Mouse (Mus musculus) NIH3T3 (cell line): ENCODE measurements around the gene Ccdc97.

ENCODE experiments used
- DNase-seq: peaks from one replicate; pipeline ENCODE4 v3.0.0-alpha.2; 2012; ENCODE audit warnings: low read depth

Ccdc97 gene

GRCm38 (mm10) chr7:25719761-25720610 is 1.1 kb upstream of the Ccdc97 start:
- peak; percentile 89 for DNase-seq

- DNase-seq, result no peak
Measured at GRCm38 (mm10) chr7:25717478-25717877, 1.4 kb downstream of the Ccdc97 start.

- no peak for DNase-seq
Measured at GRCm38 (mm10) chr7:25715731-25716271, 3.1 kb downstream of the Ccdc97 start.

GRCm38 (mm10) chr7:25714581-25714980 is 4.3 kb downstream of the Ccdc97 start:
- DNase-seq, result no peak

GRCm38 (mm10) chr7:25712801-25713200 is 6.1 kb downstream of the Ccdc97 start:
- DNase-seq, result no peak

- peak; percentile 95 for DNase-seq
Measured at GRCm38 (mm10) chr7:25711731-25712197, 7.1 kb downstream of the Ccdc97 start.

- DNase-seq, result no peak
Measured at GRCm38 (mm10) chr7:25711165-25711564, 7.7 kb downstream of the Ccdc97 start.

- DNase-seq, result peak; percentile 48
Measured at GRCm38 (mm10) chr7:25710519-25711130, 8.3 kb downstream of the Ccdc97 start.

GRCm38 (mm10) chr7:25709961-25710360 is 8.9 kb downstream of the Ccdc97 start:
- DNase-seq, result no peak

- no peak for DNase-seq
Measured at GRCm38 (mm10) chr7:25707581-25708292, 11.2 kb downstream of the Ccdc97 start.

- DNase-seq, result no peak
Measured at GRCm38 (mm10) chr7:25706578-25707170, 12.2 kb downstream of the Ccdc97 start.

- peak; percentile 41 for DNase-seq
Measured at GRCm38 (mm10) chr7:25705801-25706251, 13.1 kb downstream of the Ccdc97 start.

- no peak for DNase-seq
Measured at GRCm38 (mm10) chr7:25704716-25705364, 14.0 kb downstream of the Ccdc97 start.

- no peak for DNase-seq
Measured at GRCm38 (mm10) chr7:25703793-25704494, 14.9 kb downstream of the Ccdc97 start.

GRCm38 (mm10) chr7:25702350-25702749 is 16.5 kb downstream of the Ccdc97 start:
- peak; percentile 32 for DNase-seq

GRCm38 (mm10) chr7:25700732-25701131 is 18.2 kb downstream of the Ccdc97 start:
- DNase-seq, result no peak

GRCm38 (mm10) chr7:25699851-25700250 is 19.0 kb downstream of the Ccdc97 start:
- no peak for DNase-seq

- no peak for DNase-seq
Measured at GRCm38 (mm10) chr7:25694104-25694503, 24.8 kb downstream of the Ccdc97 start.

GRCm38 (mm10) chr7:25690051-25690450 is 28.8 kb downstream of the Ccdc97 start:
- no peak for DNase-seq

GRCm38 (mm10) chr7:25689603-25690021 is 29.3 kb downstream of the Ccdc97 start:
- no peak for DNase-seq
